Mouse (Mus musculus) neural tube, embryonic 14.5 days (tissue): ENCODE results near the gene Tanc2. TPM values are rescaled to one million over a fixed set of nuclear protein-coding genes. Genes with fewer than 3 reads are reported as not detected.

ENCODE experiments used
- ATAC-seq: fragments of 200-750 bp; cut with Nextera tagmentation; 2 replicates; pipeline ENCODE4 v1.8.0; 2017; ENCODE audit warnings: low read depth, mild to moderate bottlenecking, moderate TSS enrichment, moderate library complexity
- H3K27ac ChIP-seq: fragments of 300-500 bp; sonication (generic); 2 replicates; pipeline ENCODE4 v1.5.1; 2014; ENCODE audit warnings: low read depth, mild to moderate bottlenecking, control low read depth, low read length, moderate library complexity, mixed read lengths
- H3K27me3 ChIP-seq: fragments of 300-500 bp; sonication (generic); 2 replicates; pipeline ENCODE4 v1.6.1; 2014; ENCODE audit warnings: low read length; ENCODE audit not compliant: control insufficient read depth, insufficient read depth
- H3K36me3 ChIP-seq: fragments of 300-500 bp; sonication (generic); 2 replicates; pipeline ENCODE4 v1.6.1; 2014; ENCODE audit warnings: low read length, mixed read lengths; ENCODE audit not compliant: control insufficient read depth, insufficient read depth
- H3K4me1 ChIP-seq: fragments of 300-500 bp; sonication (generic); 2 replicates; pipeline ENCODE4 v1.6.1; 2014; ENCODE audit warnings: low read length; ENCODE audit not compliant: control insufficient read depth, insufficient read depth
- H3K4me2 ChIP-seq: fragments of 300-500 bp; sonication (generic); 2 replicates; pipeline ENCODE4 v1.6.1; 2014; ENCODE audit warnings: mild to moderate bottlenecking, low read depth, low read length, control low read depth
- H3K4me3 ChIP-seq: fragments of 300-500 bp; sonication (generic); 2 replicates; pipeline ENCODE4 v1.5.1; 2014; ENCODE audit warnings: low read depth, low read length, control low read depth, mixed read lengths
- H3K9ac ChIP-seq: fragments of 300-500 bp; sonication (generic); replicated peaks from 2 replicates; pipeline ENCODE4 v1.6.1; 2014; ENCODE audit warnings: low read depth, mild to moderate bottlenecking, control low read depth, low read length, mixed read lengths
- H3K9me3 ChIP-seq: fragments of 300-500 bp; sonication (generic); 2 replicates; pipeline ENCODE4 v1.6.1; 2016; ENCODE audit warnings: low read length; ENCODE audit not compliant: control insufficient read depth
- WGBS: fragments of 180-500 bp; shearing (Covaris S2); extraction: QIAGEN DNeasy Blood & Tissue Kit; methylation state at CpG from one replicate; pipeline ENCODE4 v1.1.7; 2014; 5-methylcytosine and 5-hydroxymethylcytosine counted together
- polyA plus RNA-seq: library from polyadenylated mRNA; unstranded; fragments of >200 nt; fragmentation: Nextera tagmentation; extraction: Ambion mirVana; gene quantifications from 2 replicates; pipeline ENCODE4 v1.2.1, GENCODE M21; 2014

Tanc2 gene
- polyA plus RNA-seq, 1 experiment from 2014 or later: 77.0 TPM

DNA sequence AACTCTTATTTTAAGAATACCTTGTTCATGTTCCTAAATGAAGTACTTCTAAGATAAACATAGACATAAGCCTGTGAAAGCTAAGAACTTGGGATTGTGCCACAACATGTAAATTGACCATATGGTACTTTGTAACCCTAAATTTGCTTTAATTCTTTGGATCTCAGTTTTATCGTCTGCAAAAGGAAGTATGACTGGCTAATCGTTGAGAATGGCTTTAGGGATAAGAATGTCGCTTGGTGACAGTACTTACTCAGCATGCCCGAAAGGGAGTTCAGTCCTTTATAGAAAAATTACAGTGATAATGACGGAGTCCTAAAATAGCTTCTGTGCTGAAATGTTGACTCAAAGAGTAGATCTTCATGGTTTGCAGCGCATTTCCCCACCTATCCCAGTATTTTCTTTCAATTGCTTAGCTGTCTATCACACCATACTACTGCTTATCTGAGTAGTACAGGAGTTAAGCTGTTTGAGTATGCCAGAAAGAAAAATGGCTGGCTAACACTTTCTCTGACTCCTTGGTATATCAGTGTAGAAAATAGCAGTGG is 246.6 kb downstream of the Tanc2 start:
- Histone ChIP-seq H3K4me1 (no peaks in the 10 kb centered on the region), H3K4me2 (no peak overlapping the region), H3K36me3 (no peaks in the 10 kb centered on the region; the same call in none of the 2 replicates), H3K27me3 (no peaks in the 10 kb centered on the region), H3K4me3 (no peak overlapping the region), H3K9ac (no peak overlapping the region), H3K27ac (no peak overlapping the region), H3K9me3 (no peaks in the 10 kb centered on the region)
- 93% methylated on average over 6 of the region's 6 CpGs for WGBS
- no peak for ATAC-seq

DNA sequence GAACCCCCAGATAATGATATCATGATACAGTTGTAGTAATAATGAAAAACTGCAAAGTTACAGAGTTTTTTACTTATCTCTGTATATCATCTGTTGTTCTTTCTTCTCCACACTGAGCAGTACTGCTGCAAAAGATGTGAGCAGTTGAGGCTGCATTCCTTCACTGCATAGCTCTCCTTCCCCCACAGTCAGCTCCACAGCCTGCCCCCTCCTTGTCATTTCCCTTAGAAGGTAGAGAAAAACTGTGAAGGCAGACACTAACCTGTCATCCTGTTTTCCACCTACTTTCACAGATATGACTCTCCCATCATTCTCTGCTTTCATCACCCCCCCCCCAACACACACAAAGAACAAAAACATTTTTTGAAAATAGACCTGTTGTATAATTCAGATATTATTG is 248.2 kb downstream of the Tanc2 start:
- Histone ChIP-seq H3K4me3 (no peak overlapping the region), H3K9ac (no peak overlapping the region), H3K36me3 (no peaks in the 10 kb centered on the region; the same call in none of the 2 replicates), H3K27ac (no peak overlapping the region), H3K4me1 (no peaks in the 10 kb centered on the region), H3K9me3 (no peaks in the 10 kb centered on the region), H3K27me3 (no peaks in the 10 kb centered on the region), H3K4me2 (no peak overlapping the region)
- no peak for ATAC-seq

- Histone ChIP-seq H3K4me2 (no peak overlapping the region), H3K27ac (no peak overlapping the region), H3K4me1 (no peaks in the 10 kb centered on the region), H3K27me3 (no peaks in the 10 kb centered on the region), H3K4me3 (no peak overlapping the region), H3K36me3 (peaks cover 3% of the 10 kb centered on the region; the same call in 1 of the 2 replicates), H3K9ac (no peak overlapping the region), H3K9me3 (no peaks in the 10 kb centered on the region)
- WGBS: 95% methylated on average over 1 of the region's 1 CpGs
- ATAC-seq: no peak
These were observed 256.1 kb downstream of the Tanc2 start for GRCm38 (mm10) chr11:105845901-105846300.

DNA sequence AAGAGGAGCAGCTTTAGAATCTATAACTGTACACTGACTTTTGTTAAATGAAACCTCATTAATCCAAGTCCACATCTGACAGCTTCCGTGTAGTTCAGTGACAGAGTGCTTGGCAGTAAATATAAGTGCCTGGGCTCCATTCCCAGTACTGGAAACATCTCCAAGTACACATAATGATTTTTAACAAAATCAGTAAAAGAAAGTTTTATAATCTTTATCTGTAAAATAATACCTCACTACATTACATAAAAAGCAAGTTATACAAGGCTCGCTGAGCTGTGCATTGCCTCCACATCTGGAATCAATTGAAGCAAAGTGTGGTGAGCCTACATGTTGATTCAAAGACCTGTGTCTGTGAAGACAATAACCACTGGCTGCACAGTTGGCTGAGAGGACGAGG is 265.7 kb downstream of the Tanc2 start:
- Histone ChIP-seq H3K4me2 (no peak overlapping the region), H3K4me3 (no peak overlapping the region), H3K27me3 (no peaks in the 10 kb centered on the region), H3K36me3 (peaks cover 10% of the 10 kb centered on the region), H3K27ac (no peak overlapping the region), H3K9ac (no peak overlapping the region), H3K9me3 (no peaks in the 10 kb centered on the region), H3K4me1 (no peaks in the 10 kb centered on the region)
- no peak for ATAC-seq
- 53% methylated on average over 3 of the region's 3 CpGs for WGBS

GRCm38 (mm10) chr11:105858063-105858462 is 268.3 kb downstream of the Tanc2 start:
- no peaks in the 10 kb centered on the region for H3K9me3 ChIP-seq
- peaks cover 10% of the 10 kb centered on the region for H3K36me3 ChIP-seq
- no peaks in the 10 kb centered on the region for H3K4me1 ChIP-seq
- H3K4me3 ChIP-seq: no peak overlapping the region
- H3K27me3 ChIP-seq: no peaks in the 10 kb centered on the region
- no peak overlapping the region for H3K9ac ChIP-seq
- H3K4me2 ChIP-seq: no peak overlapping the region
- no peak overlapping the region for H3K27ac ChIP-seq
- ATAC-seq: no peak

DNA sequence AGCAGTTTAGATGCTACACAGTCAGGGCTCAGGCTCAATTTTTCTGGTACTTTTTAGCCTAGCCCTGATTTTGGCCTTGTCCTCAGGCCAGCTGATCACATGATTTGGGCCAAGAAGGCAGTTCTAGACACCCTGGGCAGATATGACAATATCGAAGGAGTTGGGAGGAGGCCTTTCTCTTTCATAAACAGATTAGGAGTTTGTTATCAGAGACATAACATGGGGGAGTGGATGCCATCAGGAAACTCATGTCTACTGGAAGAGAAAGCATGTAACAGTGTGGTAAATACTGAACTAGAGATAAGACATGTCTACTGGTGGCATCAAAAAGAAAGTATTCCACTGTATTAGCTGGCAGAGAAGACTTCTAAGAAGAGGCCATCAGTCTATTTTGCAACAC is 295.8 kb downstream of the Tanc2 start:
- Histone ChIP-seq H3K36me3 (peaks cover 7% of the 10 kb centered on the region; the same call in 1 of the 2 replicates), H3K4me2 (no peak overlapping the region), H3K27ac (no peak overlapping the region), H3K4me3 (no peak overlapping the region), H3K27me3 (no peaks in the 10 kb centered on the region), H3K4me1 (no peaks in the 10 kb centered on the region), H3K9ac (no peak overlapping the region), H3K9me3 (no peaks in the 10 kb centered on the region)
- WGBS: 94% methylated on average over 1 of the region's 1 CpGs
- no peak for ATAC-seq

- peaks cover 7% of the 10 kb centered on the region; the same call in 1 of the 2 replicates for H3K36me3 ChIP-seq
- ATAC-seq: no peak
- H3K4me3 ChIP-seq: no peak overlapping the region
- no peak overlapping the region for H3K4me2 ChIP-seq
- H3K9me3 ChIP-seq: no peaks in the 10 kb centered on the region
- H3K4me1 ChIP-seq: no peaks in the 10 kb centered on the region
- no peak overlapping the region for H3K27ac ChIP-seq
- WGBS: 74% methylated on average over 1 of the region's 1 CpGs
- no peaks in the 10 kb centered on the region for H3K27me3 ChIP-seq
- H3K9ac ChIP-seq: no peak overlapping the region
These were observed 297.5 kb downstream of the Tanc2 start for GRCm38 (mm10) chr11:105887281-105887680.

DNA sequence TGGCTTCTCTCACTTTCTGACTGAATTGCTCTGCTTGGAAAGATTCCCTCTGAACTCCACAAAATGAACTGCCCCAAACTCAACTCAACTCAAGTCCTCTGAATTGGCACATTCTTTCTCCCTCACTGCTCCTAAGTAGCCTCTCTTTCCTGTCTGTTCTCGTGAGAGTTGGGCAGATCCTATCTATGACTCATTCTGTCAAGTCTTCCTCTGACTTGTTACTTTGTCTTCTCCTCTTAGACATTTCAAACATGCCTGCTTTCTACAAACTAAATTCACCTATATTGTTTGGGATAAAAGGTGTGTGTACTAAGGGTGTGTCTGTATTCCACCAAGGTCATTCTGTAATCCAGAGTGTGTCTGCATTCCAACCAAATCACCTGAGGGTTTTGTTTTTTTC is 309.4 kb downstream of the Tanc2 start:
- no peak overlapping the region for H3K4me2 ChIP-seq
- H3K4me1 ChIP-seq: no peaks in the 10 kb centered on the region
- H3K36me3 ChIP-seq: peaks cover 28% of the 10 kb centered on the region; the same call in 1 of the 2 replicates
- ATAC-seq: no peak
- no peak overlapping the region for H3K4me3 ChIP-seq
- no peaks in the 10 kb centered on the region for H3K9me3 ChIP-seq
- no peak overlapping the region for H3K27ac ChIP-seq
- no peak overlapping the region for H3K9ac ChIP-seq
- 43% methylated on average over 1 of the region's 1 CpGs for WGBS
- H3K27me3 ChIP-seq: no peaks in the 10 kb centered on the region

GRCm38 (mm10) chr11:105901501-105901900 is 311.7 kb downstream of the Tanc2 start:
- no peak overlapping the region for H3K27ac ChIP-seq
- WGBS: 85% methylated on average over 2 of the region's 2 CpGs
- no peaks in the 10 kb centered on the region for H3K27me3 ChIP-seq
- no peak overlapping the region for H3K9ac ChIP-seq
- no peak for ATAC-seq
- no peak overlapping the region for H3K4me3 ChIP-seq
- H3K4me2 ChIP-seq: no peak overlapping the region
- H3K9me3 ChIP-seq: no peaks in the 10 kb centered on the region
- no peaks in the 10 kb centered on the region for H3K4me1 ChIP-seq
- H3K36me3 ChIP-seq: peaks cover 30% of the 10 kb centered on the region; the same call in 1 of the 2 replicates
